Mouse (Mus musculus) embryonic fibroblast, embryonic 13.5 days (primary cell): ENCODE data around the gene Ntrk3. TPM values are rescaled to one million over a fixed set of nuclear protein-coding genes. Genes with fewer than 3 reads are reported as not detected.

Experiments
- H3K27ac ChIP-seq: 2 replicates; pipeline ENCODE4 v1.5.1; 2012; ENCODE audit warnings: low read length, control low read depth, inconsistent platforms; ENCODE audit not compliant: insufficient read depth
- H3K4me1 ChIP-seq: 2 replicates; pipeline ENCODE4 v1.6.1; 2011; ENCODE audit warnings: low read length; ENCODE audit not compliant: control insufficient read depth, insufficient read depth
- H3K4me3 ChIP-seq: 2 replicates; pipeline ENCODE4 v1.5.1; 2011; ENCODE audit warnings: mild to moderate bottlenecking, control low read depth, low read length; ENCODE audit not compliant: insufficient read depth
- CTCF ChIP-seq: IDR thresholded peaks from 2 replicates; pipeline ENCODE4 v1.5.1; 2011; ENCODE audit warnings: mild to moderate bottlenecking, control low read depth, low read length, moderate library complexity, borderline replicate concordance; ENCODE audit not compliant: insufficient read depth
- POLR2A ChIP-seq: IDR thresholded peaks from 2 replicates; pipeline ENCODE4 v1.6.1; 2011; ENCODE audit warnings: low read depth, mild to moderate bottlenecking, control low read depth, low read length, moderate library complexity
- polyA plus RNA-seq: library from polyadenylated mRNA; stranded (reverse); fragments of >200 nt; gene quantifications from 2 replicates; pipeline ENCODE4 v1.2.4, GENCODE M21; 2011; ENCODE audit warnings: low read depth; ENCODE audit not compliant: missing spikeins, insufficient read length

Gene Ntrk3
- polyA plus RNA-seq, 1 experiment, result 6.0 TPM

- Histone ChIP-seq H3K27ac (no peak overlapping the region), H3K4me3 (no peak overlapping the region), H3K4me1 (no peaks in the 10 kb centered on the region)
- TF ChIP-seq POLR2A (no peak), CTCF (no peak)
These were observed 86.3 kb downstream of the Ntrk3 start for GRCm38 (mm10) chr7:78651540-78651939.

GRCm38 (mm10) chr7:78643667-78644066, 94.1 kb downstream of the Ntrk3 start:
- TF ChIP-seq CTCF, result no peak
- no peak for TF ChIP-seq POLR2A
- H3K27ac ChIP-seq, result no peak overlapping the region
- no peak overlapping the region for H3K4me3 ChIP-seq
- H3K4me1 ChIP-seq, result no peaks in the 10 kb centered on the region

GRCm38 (mm10) chr7:78623686-78624085, 114.1 kb downstream of the Ntrk3 start:
- Histone ChIP-seq H3K27ac (no peak overlapping the region), H3K4me3 (no peak overlapping the region), H3K4me1 (no peaks in the 10 kb centered on the region)
- no peak for TF ChIP-seq POLR2A
- no peak for TF ChIP-seq CTCF

- TF ChIP-seq POLR2A (no peak), CTCF (no peak)
- Histone ChIP-seq H3K27ac (no peak overlapping the region), H3K4me1 (no peaks in the 10 kb centered on the region), H3K4me3 (no peak overlapping the region)
These were observed 116.7 kb downstream of the Ntrk3 start for GRCm38 (mm10) chr7:78621115-78621514.

GRCm38 (mm10) chr7:78619818-78620577, 117.8 kb downstream of the Ntrk3 start:
- Histone ChIP-seq H3K4me1 (no peaks in the 10 kb centered on the region), H3K4me3 (no peak overlapping the region), H3K27ac (no peak overlapping the region)
- TF ChIP-seq CTCF (no peak), POLR2A (no peak)

GRCm38 (mm10) chr7:78605538-78606130, 132.2 kb downstream of the Ntrk3 start:
- no peak overlapping the region for H3K4me3 ChIP-seq
- TF ChIP-seq POLR2A (no peak), CTCF (no peak)
- no peak overlapping the region for H3K27ac ChIP-seq
- H3K4me1 ChIP-seq, result no peaks in the 10 kb centered on the region

GRCm38 (mm10) chr7:78603922-78604321, 133.9 kb downstream of the Ntrk3 start:
- Histone ChIP-seq H3K27ac (no peak overlapping the region), H3K4me3 (no peak overlapping the region), H3K4me1 (no peaks in the 10 kb centered on the region)
- TF ChIP-seq POLR2A (no peak), CTCF (no peak)

- H3K4me3 ChIP-seq, result no peak overlapping the region
- peaks cover 1% of the 10 kb centered on the region; the same call in 1 of the 2 replicates for H3K4me1 ChIP-seq
- H3K27ac ChIP-seq, result no peak overlapping the region
- TF ChIP-seq POLR2A (no peak), CTCF (no peak)
These were observed 136.0 kb downstream of the Ntrk3 start for GRCm38 (mm10) chr7:78601851-78602250.

- TF ChIP-seq CTCF (no peak), POLR2A (no peak)
- Histone ChIP-seq H3K4me1 (peaks cover 3% of the 10 kb centered on the region), H3K4me3 (no peak overlapping the region), H3K27ac (no peak overlapping the region)
These were observed 136.9 kb downstream of the Ntrk3 start for GRCm38 (mm10) chr7:78600886-78601285.
